Mouse (Mus musculus) G1E (cell line): ENCODE measurements at regions not wholly inside any gene's neighbourhood (a gene's known extent, or its start where the extent isn't known, plus 50 kb on each side); places are given as distances from the start of the nearest gene placed in this dataset.

ENCODE experiments used
- CTCF ChIP-seq: IDR thresholded peaks from 2 replicates; pipeline ENCODE4 v1.5.1; 2012; ENCODE audit warnings: low read depth, low read length, inconsistent platforms, mixed read lengths
- GATA1 ChIP-seq: IDR thresholded peaks from 2 replicates; pipeline ENCODE4 v1.6.1; 2012; ENCODE audit warnings: borderline replicate concordance, low read length, inconsistent platforms, mixed read lengths
- GATA2 ChIP-seq: IDR thresholded peaks from 2 replicates; pipeline ENCODE4 v1.6.1; 2012; ENCODE audit warnings: low read depth, low read length, inconsistent platforms, borderline replicate concordance
- TAL1 ChIP-seq: conservative IDR thresholded peaks from 2 replicates; pipeline ENCODE4 v1.6.1; 2012; ENCODE audit warnings: low read depth, low read length, inconsistent platforms, mixed read lengths

- TF ChIP-seq CTCF = no peak
- no peak for TF ChIP-seq GATA1
- TF ChIP-seq GATA2 = no peak
- TF ChIP-seq TAL1 = no peak
These were observed 728.0 kb upstream of the Cited2 start for GRCm38 (mm10) chr10:16995010-16995409.
